Mouse (Mus musculus): ENCODE data around the gene Cckbr.

- TF ChIP-seq GATA1 (IDR thresholded peaks at IDR 0.05; ENCODE audit: borderline replicate concordance, low read length) (no peak), FLI1 (IDR thresholded peaks at IDR 0.05; ENCODE audit: low read length) (no peak)
Observed at GRCm38 (mm10) chr7:105414385-105414784, 11.1 kb upstream of the Cckbr start.
